Mouse (Mus musculus) neural tube, embryonic 15.5 days (tissue): ENCODE data around the gene Ttc39b. TPM values are rescaled to one million over a fixed set of nuclear protein-coding genes. Genes with fewer than 3 reads are reported as not detected.
A peak's percentile ranks its signal among the peaks of the same experiment; 100 is the strongest.

Experiments used
- ATAC-seq: fragments of 200-750 bp; cut with Nextera tagmentation; 2 replicates; pipeline ENCODE4 v1.8.0; 2017; ENCODE audit warnings: mild to moderate bottlenecking, moderate TSS enrichment, moderate library complexity; ENCODE audit not compliant: low FRiP score
- H3K27ac ChIP-seq: fragments of 300-500 bp; sonication (generic); replicated peaks from 2 replicates; pipeline ENCODE4 v1.5.1; 2015; ENCODE audit warnings: mild to moderate bottlenecking, inconsistent platforms
- H3K27me3 ChIP-seq: fragments of 300-500 bp; sonication (generic); replicated peaks from 2 replicates; pipeline ENCODE4 v1.6.1; 2015; ENCODE audit warnings: inconsistent platforms
- H3K36me3 ChIP-seq: fragments of 300-500 bp; sonication (generic); 2 replicates; pipeline ENCODE4 v1.6.1; 2015; ENCODE audit warnings: inconsistent platforms
- H3K4me1 ChIP-seq: fragments of 300-500 bp; sonication (generic); 2 replicates; pipeline ENCODE4 v1.6.1; 2015; ENCODE audit warnings: inconsistent platforms
- H3K4me2 ChIP-seq: fragments of 300-500 bp; sonication (generic); 2 replicates; pipeline ENCODE4 v1.6.1; 2015; ENCODE audit warnings: inconsistent platforms, mild to moderate bottlenecking, moderate library complexity
- H3K4me3 ChIP-seq: fragments of 300-500 bp; sonication (generic); replicated peaks from 2 replicates; pipeline ENCODE4 v1.5.1; 2015; ENCODE audit warnings: mild to moderate bottlenecking, inconsistent platforms
- H3K9ac ChIP-seq: fragments of 300-500 bp; sonication (generic); replicated peaks from 2 replicates; pipeline ENCODE4 v1.6.1; 2015; ENCODE audit warnings: mild to moderate bottlenecking, inconsistent platforms
- H3K9me3 ChIP-seq: fragments of 300-500 bp; sonication (generic); replicated peaks from 2 replicates; pipeline ENCODE4 v1.6.1; 2016; ENCODE audit warnings: inconsistent platforms
- WGBS: fragments of 180-500 bp; shearing (Covaris S2); methylation state at CpG from one replicate; pipeline ENCODE4 v1.1.7; 2015; ENCODE audit warnings: mixed read lengths; 5-methylcytosine and 5-hydroxymethylcytosine counted together
- polyA plus RNA-seq: library from polyadenylated mRNA; unstranded; fragments of >200 nt; fragmentation: Nextera tagmentation; extraction: Ambion mirVana; gene quantifications from 2 replicates; pipeline ENCODE4 v1.2.1, GENCODE M21; 2015

Gene Ttc39b
- polyA plus RNA-seq, 1 experiment from 2014 or later, result 7.4 TPM

DNA sequence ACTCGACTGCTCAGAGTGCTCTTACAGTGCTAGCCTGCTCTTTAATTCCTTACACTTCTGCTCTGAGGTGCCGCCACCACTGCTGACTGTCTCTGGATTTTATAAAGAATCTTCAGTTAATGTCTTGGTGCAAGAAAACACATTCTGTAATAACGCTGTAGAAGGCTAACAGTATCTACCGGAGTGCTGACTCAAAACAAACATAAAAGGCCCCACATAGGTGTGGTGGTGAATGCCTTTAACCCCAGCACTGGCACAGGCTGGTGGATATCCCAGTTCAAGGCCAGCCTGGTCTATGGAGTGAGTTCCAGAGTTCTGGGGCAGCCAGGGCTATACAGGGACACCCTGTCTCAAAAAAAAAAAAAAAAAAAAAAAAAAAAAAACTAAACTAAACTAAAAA lies 8.1 kb downstream of the Ttc39b start:
- Histone ChIP-seq H3K4me3 (no peak overlapping the region), H3K9ac (no peak overlapping the region), H3K4me2 (no peak overlapping the region), H3K9me3 (no peaks in the 10 kb centered on the region), H3K27me3 (no peaks in the 10 kb centered on the region), H3K27ac (no peak overlapping the region), H3K36me3 (no peaks in the 10 kb centered on the region), H3K4me1 (peaks cover 14% of the 10 kb centered on the region; the same call in 1 of the 2 replicates)
- 76% methylated on average over 4 of the region's 4 CpGs for WGBS
- no peak for ATAC-seq

DNA sequence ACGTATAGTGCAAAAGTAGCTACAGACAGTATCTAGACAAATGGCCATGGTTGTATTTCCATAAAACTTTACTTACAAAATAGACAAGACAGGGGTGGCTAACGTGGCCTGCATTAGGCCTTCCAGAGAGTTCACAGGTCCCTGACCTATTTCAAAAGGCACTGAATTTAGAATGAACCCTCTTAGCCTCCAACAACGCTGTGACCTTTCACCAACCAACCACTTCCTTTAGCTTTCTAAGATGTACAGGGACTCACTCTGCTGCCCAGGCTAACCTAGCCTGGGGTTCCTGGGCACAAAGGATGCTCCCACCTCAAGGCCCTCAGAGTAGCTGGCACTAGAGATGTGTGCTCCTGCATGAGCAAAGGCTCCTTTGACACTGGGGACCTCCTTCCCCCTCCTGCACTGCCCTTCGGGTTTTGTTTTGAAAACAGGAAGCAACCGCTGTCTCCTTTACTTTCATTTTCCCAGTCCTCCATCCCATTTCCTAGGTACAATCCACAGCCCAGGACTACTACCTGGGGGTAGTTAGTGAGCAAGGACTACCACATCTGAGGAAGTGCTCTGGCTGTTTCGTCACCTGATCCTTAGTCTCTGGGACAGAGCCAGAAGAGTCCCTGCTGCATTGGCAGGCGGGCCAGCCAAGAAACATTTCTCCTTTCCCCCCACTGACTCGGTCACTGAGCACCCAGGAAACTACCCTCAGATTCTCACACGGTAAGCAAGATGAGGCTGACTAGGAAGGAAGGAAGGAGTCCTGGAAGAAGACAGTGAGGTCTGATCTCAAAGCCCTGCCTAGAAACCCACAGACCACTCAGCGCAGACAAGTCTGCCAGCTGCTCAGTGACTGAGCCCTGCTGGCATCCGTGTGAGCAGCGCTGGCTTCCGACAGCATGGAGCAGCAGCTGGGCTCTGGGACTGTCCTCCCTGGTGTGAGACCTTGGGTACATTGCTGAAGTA lies 8.9 kb downstream of the Ttc39b start:
- Histone ChIP-seq H3K4me3 (no peak overlapping the region), H3K4me2 (no peak overlapping the region), H3K36me3 (no peaks in the 10 kb centered on the region), H3K4me1 (peaks cover 14% of the 10 kb centered on the region; the same call in 1 of the 2 replicates), H3K27me3 (no peaks in the 10 kb centered on the region), H3K9ac (no peak overlapping the region), H3K9me3 (no peaks in the 10 kb centered on the region), H3K27ac (no peak overlapping the region)
- ATAC-seq, result no peak
- 60% methylated on average over 13 of the region's 13 CpGs for WGBS

DNA sequence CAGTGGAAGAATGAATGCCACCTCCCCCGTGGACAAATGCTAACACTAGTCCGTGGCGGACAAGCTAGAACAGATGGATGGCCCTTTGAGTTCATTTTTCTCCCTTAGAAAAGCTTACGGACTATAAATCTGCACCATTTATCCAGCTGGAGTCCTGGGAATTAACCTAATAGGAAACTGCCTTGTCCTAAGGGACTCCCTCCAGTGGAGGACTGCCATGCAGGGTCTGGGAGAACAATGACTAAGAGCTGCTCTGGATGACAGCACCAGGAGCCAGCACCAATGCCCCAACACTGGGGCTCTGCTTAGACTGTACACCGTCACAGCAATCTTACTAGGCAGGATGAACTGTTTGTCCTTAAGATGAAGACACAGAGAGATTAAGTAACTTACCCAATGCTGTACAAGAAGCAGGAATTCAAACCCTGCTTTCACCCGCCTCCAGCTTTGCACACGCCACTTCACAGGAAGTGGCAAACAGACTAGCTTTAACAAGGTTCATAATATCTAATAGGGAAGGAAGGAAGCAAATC lies 9.7 kb downstream of the Ttc39b start:
- no peak overlapping the region for H3K27ac ChIP-seq
- H3K9ac ChIP-seq, result no peak overlapping the region
- H3K4me3 ChIP-seq, result no peak overlapping the region
- 38% methylated on average over 7 of the region's 7 CpGs for WGBS
- H3K4me2 ChIP-seq, result no peak overlapping the region
- no peaks in the 10 kb centered on the region for H3K9me3 ChIP-seq
- no peaks in the 10 kb centered on the region for H3K36me3 ChIP-seq
- peak; percentile 29; the same call in 1 of the 2 replicates for ATAC-seq
- H3K4me1 ChIP-seq, result peaks cover 14% of the 10 kb centered on the region; the same call in 1 of the 2 replicates
- no peaks in the 10 kb centered on the region for H3K27me3 ChIP-seq

DNA sequence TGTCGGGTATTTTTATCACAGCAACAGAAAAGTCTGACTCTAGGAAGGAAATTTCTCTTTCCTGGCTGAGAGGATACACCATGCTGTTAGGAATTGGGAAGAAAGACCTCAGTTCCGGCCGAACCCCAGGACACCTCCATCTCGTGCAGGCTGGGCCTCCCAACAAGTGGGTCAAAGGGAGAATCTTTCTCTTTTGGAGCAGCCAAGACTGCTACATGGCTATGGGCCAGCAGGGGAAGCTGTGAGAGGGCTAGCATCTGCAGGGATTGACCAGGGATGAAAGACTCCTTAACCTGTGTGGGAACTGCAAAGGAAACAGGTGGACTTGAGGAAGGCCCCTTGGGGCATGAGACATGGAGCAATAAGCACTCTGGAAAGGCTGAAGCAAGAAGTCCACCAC lies 11.7 kb downstream of the Ttc39b start:
- 73% methylated on average over 4 of the region's 4 CpGs for WGBS
- no peaks in the 10 kb centered on the region for H3K27me3 ChIP-seq
- no peak for ATAC-seq
- no peaks in the 10 kb centered on the region for H3K36me3 ChIP-seq
- H3K4me3 ChIP-seq, result no peak overlapping the region
- H3K9me3 ChIP-seq, result no peaks in the 10 kb centered on the region
- no peak overlapping the region for H3K9ac ChIP-seq
- H3K27ac ChIP-seq, result no peak overlapping the region
- H3K4me1 ChIP-seq, result peaks cover 14% of the 10 kb centered on the region; the same call in 1 of the 2 replicates
- H3K4me2 ChIP-seq, result no peak overlapping the region

DNA sequence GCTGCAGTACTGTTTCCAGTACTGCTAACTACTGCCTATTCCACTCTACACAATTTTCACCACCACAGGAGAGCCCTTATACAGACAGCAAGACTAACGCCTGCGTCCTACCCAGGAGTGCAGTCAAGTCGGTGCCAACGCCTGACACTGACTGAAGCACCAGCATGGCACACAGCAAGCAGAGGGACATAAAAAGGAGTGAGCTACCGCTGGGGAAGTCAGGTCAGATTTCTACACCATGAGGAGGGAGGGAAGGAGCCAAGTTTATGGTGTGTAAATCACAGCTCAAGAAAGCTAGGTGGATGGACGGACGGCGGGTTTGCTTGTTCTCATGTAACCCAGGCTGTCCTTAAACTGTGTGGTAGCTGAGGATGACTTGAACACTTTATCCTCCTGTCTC lies 12.6 kb downstream of the Ttc39b start:
- H3K4me3 ChIP-seq, result no peak overlapping the region
- H3K27me3 ChIP-seq, result no peaks in the 10 kb centered on the region
- H3K9me3 ChIP-seq, result no peaks in the 10 kb centered on the region
- H3K36me3 ChIP-seq, result no peaks in the 10 kb centered on the region
- ATAC-seq, result no peak
- peaks cover 14% of the 10 kb centered on the region; the same call in 1 of the 2 replicates for H3K4me1 ChIP-seq
- H3K27ac ChIP-seq, result no peak overlapping the region
- H3K9ac ChIP-seq, result no peak overlapping the region
- H3K4me2 ChIP-seq, result no peak overlapping the region
- 57% methylated on average over 8 of the region's 8 CpGs for WGBS

DNA sequence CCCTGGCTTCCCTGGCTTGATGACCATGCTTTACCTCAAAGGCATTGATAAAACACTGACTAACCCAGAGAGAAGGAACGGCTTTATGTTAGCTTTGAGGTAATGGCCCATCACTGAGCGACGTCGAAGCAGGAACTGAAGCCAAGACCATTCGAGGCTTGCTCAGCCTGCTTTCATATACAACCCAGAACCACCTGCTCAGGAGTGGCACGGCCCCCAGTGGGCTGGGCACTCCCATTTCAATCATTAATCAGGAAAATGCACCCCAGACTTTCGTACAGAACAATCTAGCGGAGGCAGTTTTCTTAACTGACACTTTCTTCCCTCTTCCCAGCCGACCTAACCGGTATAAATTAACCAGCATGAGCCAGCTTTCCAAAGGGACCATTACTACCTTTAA lies 13.1 kb downstream of the Ttc39b start:
- no peak for ATAC-seq
- Histone ChIP-seq H3K27ac (no peak overlapping the region), H3K36me3 (no peaks in the 10 kb centered on the region), H3K9me3 (no peaks in the 10 kb centered on the region), H3K4me3 (no peak overlapping the region), H3K27me3 (no peaks in the 10 kb centered on the region), H3K4me2 (no peak overlapping the region), H3K4me1 (peaks cover 14% of the 10 kb centered on the region; the same call in 1 of the 2 replicates), H3K9ac (no peak overlapping the region)
- 57% methylated on average over 10 of the region's 10 CpGs for WGBS

DNA sequence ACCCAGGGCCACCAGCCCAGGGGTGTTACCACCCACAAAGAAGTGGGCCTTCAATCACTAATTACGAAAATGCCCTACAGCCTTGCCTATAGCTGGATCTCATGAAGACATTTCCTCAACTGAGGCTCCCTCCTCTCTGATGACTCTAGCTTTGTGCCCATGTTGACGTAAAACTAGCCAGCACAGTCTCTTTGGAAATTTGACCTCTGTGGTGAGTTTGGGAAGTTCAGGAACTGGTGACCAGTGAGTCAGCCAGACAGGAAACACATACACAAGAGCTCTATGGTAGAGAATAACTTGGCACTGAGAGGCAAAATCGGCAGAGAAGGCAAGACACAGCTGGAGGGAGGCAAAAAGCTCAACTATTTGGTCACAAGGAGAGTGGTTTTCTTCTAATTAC lies 15.1 kb downstream of the Ttc39b start:
- Histone ChIP-seq H3K36me3 (no peaks in the 10 kb centered on the region), H3K4me3 (no peak overlapping the region), H3K4me1 (no peaks in the 10 kb centered on the region), H3K27me3 (no peaks in the 10 kb centered on the region), H3K9ac (no peak overlapping the region), H3K27ac (no peak overlapping the region), H3K9me3 (no peaks in the 10 kb centered on the region), H3K4me2 (no peak overlapping the region)
- ATAC-seq, result no peak
- WGBS, result 80% methylated on average over 3 of the region's 3 CpGs

DNA sequence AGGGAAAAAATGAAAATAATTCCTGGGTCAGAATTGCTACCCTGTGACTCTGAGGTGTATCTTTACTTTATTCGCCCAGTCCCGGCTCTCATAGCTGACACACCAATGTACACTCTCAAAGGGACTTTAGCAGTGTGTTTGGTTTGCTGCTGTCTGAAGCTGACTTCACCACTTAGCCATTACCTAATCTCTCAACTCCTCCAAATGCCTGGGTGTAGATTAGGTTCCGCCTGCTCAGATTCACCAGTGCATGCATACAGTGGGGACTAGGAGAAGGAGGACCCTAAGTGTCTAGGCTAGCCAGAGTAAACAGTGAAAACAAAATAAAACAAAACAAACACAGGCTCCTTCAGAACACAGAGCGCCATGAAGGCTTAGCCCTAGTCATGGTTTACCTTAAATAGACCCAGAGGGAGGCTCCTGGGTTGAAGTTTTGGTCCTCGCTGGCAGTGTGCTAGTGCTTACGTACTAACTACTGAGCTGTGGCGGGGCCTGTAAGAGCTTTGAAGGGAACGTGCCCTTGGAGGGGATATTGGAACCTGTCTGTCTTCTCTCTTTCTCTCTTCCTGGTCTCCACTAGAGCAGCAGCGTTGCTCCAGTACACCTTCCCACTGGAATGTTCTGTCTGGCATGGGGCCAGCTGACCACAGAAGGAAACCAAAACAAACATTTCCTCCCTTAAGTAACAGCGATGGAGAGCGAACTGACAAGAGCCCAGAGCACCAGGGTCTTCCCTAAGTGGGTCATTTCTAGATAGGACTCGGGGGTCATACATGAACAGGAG lies 16.2 kb downstream of the Ttc39b start:
- H3K36me3 ChIP-seq, result no peaks in the 10 kb centered on the region
- no peak overlapping the region for H3K4me2 ChIP-seq
- H3K4me1 ChIP-seq, result peaks cover 7% of the 10 kb centered on the region; the same call in 1 of the 2 replicates
- no peaks in the 10 kb centered on the region for H3K27me3 ChIP-seq
- no peak overlapping the region for H3K4me3 ChIP-seq
- no peak overlapping the region for H3K27ac ChIP-seq
- H3K9ac ChIP-seq, result no peak overlapping the region
- H3K9me3 ChIP-seq, result no peaks in the 10 kb centered on the region
- WGBS, result 80% methylated on average over 12 of the region's 12 CpGs
- ATAC-seq, result no peak

DNA sequence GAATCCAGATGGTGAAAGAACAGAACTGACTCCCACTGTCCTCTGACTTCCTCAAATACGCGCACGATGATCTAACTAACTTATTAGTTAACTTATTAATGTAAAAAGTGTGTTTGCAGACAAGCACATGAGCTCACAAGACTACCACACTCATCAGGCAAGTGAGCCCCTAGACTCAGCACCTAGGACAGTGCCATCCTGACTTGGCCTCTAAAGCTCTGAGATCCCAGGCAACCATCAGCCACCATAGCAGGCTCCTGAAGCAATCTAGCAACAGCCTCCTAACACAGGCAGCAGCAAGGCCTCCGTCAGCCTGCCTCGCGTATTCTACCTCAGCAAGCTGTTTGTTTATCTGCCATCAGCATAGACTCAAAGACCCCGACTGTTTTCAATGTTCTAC lies 17.2 kb downstream of the Ttc39b start:
- peaks cover 10% of the 10 kb centered on the region; the same call in 1 of the 2 replicates for H3K4me1 ChIP-seq
- H3K36me3 ChIP-seq, result no peaks in the 10 kb centered on the region
- no peak for ATAC-seq
- WGBS, result 87% methylated on average over 7 of the region's 7 CpGs
- H3K9ac ChIP-seq, result no peak overlapping the region
- no peak overlapping the region for H3K27ac ChIP-seq
- H3K4me2 ChIP-seq, result no peak overlapping the region
- no peaks in the 10 kb centered on the region for H3K27me3 ChIP-seq
- no peak overlapping the region for H3K4me3 ChIP-seq
- H3K9me3 ChIP-seq, result no peaks in the 10 kb centered on the region

DNA sequence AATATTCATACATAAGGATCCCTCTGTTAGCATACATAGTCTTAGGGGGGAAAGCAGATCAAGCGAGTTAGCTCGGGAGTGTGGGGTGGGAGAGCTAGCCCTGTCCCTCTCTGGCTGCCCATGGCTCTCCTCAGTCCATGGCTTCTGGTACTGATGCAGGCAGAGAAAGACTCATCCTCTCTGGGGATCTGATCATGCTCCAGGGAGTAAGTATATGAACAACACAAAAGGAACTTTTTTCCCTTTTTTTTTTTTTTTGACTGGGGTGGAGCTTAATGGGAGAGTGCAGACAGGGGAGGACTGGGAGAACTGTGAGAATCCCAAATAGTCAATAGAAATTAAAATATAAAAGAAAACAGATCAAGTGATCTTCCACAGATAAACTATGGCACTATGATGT lies 19.0 kb downstream of the Ttc39b start:
- Histone ChIP-seq H3K27me3 (no peaks in the 10 kb centered on the region), H3K4me2 (no peak overlapping the region), H3K9me3 (no peaks in the 10 kb centered on the region), H3K27ac (no peak overlapping the region), H3K4me3 (no peak overlapping the region), H3K36me3 (no peaks in the 10 kb centered on the region), H3K4me1 (peaks cover 10% of the 10 kb centered on the region), H3K9ac (no peak overlapping the region)
- WGBS, result 91% methylated on average over 2 of the region's 2 CpGs
- ATAC-seq, result no peak

DNA sequence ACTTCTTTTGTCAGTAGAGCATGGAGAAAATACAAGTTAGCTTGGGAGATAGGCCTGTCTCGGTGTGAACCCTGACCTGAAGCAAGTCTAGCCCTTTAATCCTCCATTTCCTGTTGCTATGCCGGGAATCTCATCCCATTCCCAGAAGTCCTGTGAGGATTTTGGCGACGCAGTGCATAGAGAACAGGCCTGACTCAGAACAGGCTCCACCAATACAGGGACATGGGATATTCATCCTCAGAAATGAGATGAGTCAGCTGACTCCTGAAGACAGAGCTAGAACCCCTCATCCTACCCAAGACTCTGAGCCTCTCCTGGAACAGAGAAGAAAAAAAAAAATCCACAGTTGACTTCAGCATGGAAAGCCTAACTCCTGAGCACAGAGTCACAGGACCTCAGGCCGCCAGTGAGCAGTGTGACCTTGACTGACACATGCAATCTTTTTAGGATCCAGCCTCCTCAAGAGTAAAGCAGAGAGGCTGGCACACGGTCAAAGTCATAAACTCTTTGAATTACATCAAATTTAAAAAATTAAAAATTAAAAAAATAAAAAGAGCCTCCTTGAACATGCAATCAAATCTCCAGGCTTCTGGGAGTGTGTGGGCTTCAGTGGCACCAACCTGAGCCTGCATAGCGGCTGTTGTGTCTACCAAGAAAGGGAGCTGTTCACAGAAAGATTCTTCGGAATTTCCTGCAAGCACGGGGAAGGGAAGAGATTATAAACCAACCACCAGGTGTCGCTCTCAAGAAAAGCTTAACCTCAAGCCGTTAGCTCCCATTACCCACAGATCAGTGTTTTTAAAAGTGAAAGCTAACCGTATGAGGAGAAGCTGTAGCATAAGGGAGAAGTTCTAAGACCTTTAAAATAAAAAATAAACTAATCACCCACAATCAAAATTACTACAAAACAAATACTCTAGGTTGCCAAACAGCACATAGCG lies 20.9 kb downstream of the Ttc39b start:
- no peak overlapping the region; the same call in 1 of the 2 replicates for H3K4me2 ChIP-seq
- H3K27ac ChIP-seq, result no peak overlapping the region
- H3K4me3 ChIP-seq, result no peak overlapping the region
- H3K27me3 ChIP-seq, result no peaks in the 10 kb centered on the region
- H3K9me3 ChIP-seq, result no peaks in the 10 kb centered on the region
- peak; percentile 67; the same call in 1 of the 2 replicates for ATAC-seq
- H3K9ac ChIP-seq, result no peak overlapping the region
- H3K4me1 ChIP-seq, result peaks cover 10% of the 10 kb centered on the region
- no peaks in the 10 kb centered on the region for H3K36me3 ChIP-seq
- 37% methylated on average over 13 of the region's 13 CpGs for WGBS
